Mouse (Mus musculus): ENCODE measurements around the gene Clps. TPM values are rescaled to one million over a fixed set of nuclear protein-coding genes. Genes with fewer than 3 reads are reported as not detected.
A peak's percentile ranks its signal among the peaks of the same experiment; 100 is the strongest.

Clps gene
- polyA plus RNA-seq, 1 experiment from 2014 or later, result not detected

DNA sequence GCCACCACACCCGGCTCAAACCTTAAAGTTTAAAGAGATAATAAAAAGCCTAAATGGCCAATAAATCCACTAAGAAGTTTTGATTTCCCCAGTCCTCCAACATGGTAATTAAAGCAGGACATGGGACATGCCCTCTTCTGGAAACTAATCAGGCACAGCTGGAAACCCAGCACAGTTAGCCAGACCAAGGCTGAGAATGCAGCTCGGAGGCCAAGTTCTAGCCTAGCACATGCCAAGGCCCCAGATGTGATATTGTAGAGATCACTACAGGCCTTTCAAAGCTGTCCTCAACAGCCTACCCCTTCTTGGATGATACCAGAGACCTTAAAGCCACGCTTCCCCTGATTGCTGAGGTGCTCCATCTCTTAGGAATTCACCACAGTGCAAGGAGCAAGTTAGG, 25.9 kb upstream of the Clps start:
- Histone ChIP-seq H3K4me2 (ENCODE audit: low read depth, severe bottlenecking) (no peak overlapping the region), H3K4me1 (ENCODE audit: control insufficient read depth, insufficient read depth, low read length) (no peaks in the 10 kb centered on the region), H3K4me3 (ENCODE audit: low read depth, low read length) (no peak overlapping the region), H3K27me3 (ENCODE audit: control insufficient read depth, insufficient read depth, low read length) (no peaks in the 10 kb centered on the region), H3K36me3 (ENCODE audit: control insufficient read depth, insufficient read depth, low read length) (peaks cover 10% of the 10 kb centered on the region), H3K9me3 (ENCODE audit: control insufficient read depth, low read length) (no peaks in the 10 kb centered on the region), H3K27ac (replicated peaks; ENCODE audit: low read depth, low read length) (no peak overlapping the region), H3K9ac (ENCODE audit: low read length) (no peak overlapping the region)
- no peak for ATAC-seq (ENCODE audit: insufficient number of reproducible peaks, low FRiP score, low TSS enrichment, low read depth)
- no peak for DNase-seq (ENCODE audit: low spot score)
- 56% methylated on average over 3 of the region's 3 CpGs for WGBS

DNA sequence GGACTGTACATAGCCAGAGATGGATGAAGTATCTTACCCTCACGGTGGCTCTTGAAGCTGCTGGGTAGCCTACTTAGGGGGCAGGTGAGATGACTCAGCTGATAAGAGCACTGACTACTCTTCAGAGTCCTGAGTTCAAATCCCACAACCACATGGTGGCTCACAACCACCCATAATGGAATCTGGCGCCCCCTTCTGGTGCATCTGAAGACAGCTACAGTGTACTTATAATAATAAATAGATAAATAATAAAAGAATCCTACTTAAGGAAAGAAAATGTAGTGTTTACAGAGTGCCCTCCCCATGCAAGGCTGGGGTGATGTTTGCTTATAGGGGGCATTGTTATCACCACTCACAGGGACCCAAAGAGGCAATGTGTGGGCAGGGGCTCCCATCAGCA, 20.5 kb upstream of the Clps start:
- WGBS, result 60% methylated on average over 2 of the region's 2 CpGs
- ATAC-seq (ENCODE audit: insufficient number of reproducible peaks, low FRiP score, low TSS enrichment, low read depth) (no peak), DNase-seq (ENCODE audit: low spot score) (no peak)
- H3K9me3 ChIP-seq (ENCODE audit: control insufficient read depth, low read length), result no peaks in the 10 kb centered on the region
- no peaks in the 10 kb centered on the region for H3K4me1 ChIP-seq (ENCODE audit: control insufficient read depth, insufficient read depth, low read length)
- no peaks in the 10 kb centered on the region for H3K27me3 ChIP-seq (ENCODE audit: control insufficient read depth, insufficient read depth, low read length)
- no peak overlapping the region for H3K4me2 ChIP-seq (ENCODE audit: low read depth, severe bottlenecking)
- H3K36me3 ChIP-seq (ENCODE audit: control insufficient read depth, insufficient read depth, low read length), result no peaks in the 10 kb centered on the region
- no peak overlapping the region for H3K27ac ChIP-seq (replicated peaks; ENCODE audit: low read depth, low read length)
- no peak overlapping the region for H3K9ac ChIP-seq (ENCODE audit: low read length)
- H3K4me3 ChIP-seq (ENCODE audit: low read depth, low read length), result no peak overlapping the region

DNA sequence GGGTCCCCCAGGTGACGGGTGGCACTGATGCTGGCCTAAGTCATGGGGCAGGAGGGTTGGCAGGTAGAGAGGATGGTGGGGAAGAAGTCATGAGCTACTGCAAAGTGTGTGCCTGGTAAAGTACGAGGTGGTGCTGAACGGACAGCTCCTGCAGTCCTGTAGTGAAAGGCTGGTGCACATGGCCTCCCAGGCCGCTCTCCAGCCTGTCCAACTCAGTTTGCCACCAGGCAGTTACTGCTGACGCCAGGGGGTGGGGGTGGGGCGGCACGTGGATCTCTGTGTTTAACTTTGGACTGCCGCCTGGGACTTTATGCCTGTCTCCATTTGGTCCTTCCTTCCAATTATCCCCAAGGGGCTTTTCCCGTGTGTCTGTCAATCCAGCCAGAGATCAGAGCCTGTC, 19.8 kb upstream of the Clps start:
- H3K36me3 ChIP-seq (ENCODE audit: control insufficient read depth, insufficient read depth, low read length), result no peaks in the 10 kb centered on the region
- no peaks in the 10 kb centered on the region for H3K27me3 ChIP-seq (ENCODE audit: control insufficient read depth, insufficient read depth, low read length)
- H3K4me2 ChIP-seq (ENCODE audit: low read depth, severe bottlenecking), result no peak overlapping the region
- no peak for ATAC-seq (ENCODE audit: insufficient number of reproducible peaks, low FRiP score, low TSS enrichment, low read depth)
- DNase-seq (ENCODE audit: low spot score), result peak; percentile 93
- H3K9me3 ChIP-seq (ENCODE audit: control insufficient read depth, low read length), result no peaks in the 10 kb centered on the region
- H3K4me1 ChIP-seq (ENCODE audit: control insufficient read depth, insufficient read depth, low read length), result 0 out of 2 replicates have a peak, but pooled peaks cover 3% of the 10 kb centered on the region
- H3K9ac ChIP-seq (ENCODE audit: low read length), result no peak overlapping the region
- WGBS, result 2% methylated on average over 9 of the region's 9 CpGs
- no peak overlapping the region for H3K27ac ChIP-seq (replicated peaks; ENCODE audit: low read depth, low read length)
- H3K4me3 ChIP-seq (ENCODE audit: low read depth, low read length), result no peak overlapping the region

DNA sequence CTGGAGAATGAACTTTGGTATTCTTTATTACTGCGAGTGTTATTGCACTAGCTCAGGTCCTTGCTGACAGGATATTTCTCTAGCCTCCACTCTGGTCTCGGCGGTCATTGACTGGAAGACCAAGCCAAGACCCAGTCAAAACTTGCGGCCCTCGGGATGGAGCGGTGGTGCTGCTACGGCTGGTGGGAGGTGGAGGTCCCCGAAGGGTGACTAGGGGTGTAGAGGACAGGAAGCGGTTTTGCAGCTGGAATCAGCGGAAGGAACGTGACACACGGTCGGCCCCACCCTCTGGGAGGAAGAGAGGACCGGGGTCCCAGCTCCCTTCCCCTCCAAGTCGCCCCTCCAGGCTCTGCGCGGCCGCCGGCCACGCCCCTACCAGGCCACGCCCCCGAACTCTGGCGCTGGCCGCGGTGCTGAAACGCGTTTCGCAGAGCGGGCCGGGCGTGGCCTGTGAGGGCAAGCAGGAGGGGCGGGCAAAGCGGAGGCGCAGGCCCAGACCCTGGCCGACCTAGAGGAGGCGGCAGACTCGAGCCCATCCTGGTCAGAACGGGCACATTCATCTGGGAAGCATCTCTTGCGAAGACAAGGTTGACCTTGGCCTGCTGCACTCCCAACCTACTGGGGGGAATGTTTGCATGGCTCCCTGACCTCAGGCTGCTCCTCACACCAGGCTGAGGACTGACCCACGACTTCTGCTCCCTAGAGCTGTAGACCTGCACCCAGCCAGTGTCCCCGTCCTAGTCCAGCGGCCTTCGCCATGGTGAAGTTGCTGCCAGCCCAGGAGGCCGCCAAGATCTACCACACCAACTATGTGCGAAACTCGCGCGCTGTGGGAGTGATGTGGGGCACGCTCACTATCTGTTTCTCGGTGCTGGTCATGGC, 14.9 kb upstream of the Clps start, which contains the start of gene Lhfpl5:
Gene Lhfpl5, plus strand, starts transcription at position 398 of the 882 bp plus-strand sequence.
- no peaks in the 10 kb centered on the region for H3K27me3 ChIP-seq (ENCODE audit: control insufficient read depth, insufficient read depth, low read length)
- no peak; the same call in 1 of the 2 replicates for ATAC-seq (ENCODE audit: insufficient number of reproducible peaks, low FRiP score, low TSS enrichment, low read depth)
- 16% methylated on average over 48 of the region's 50 CpGs for WGBS
- H3K4me3 ChIP-seq (ENCODE audit: low read depth, low read length), result 0 out of 2 replicates have a peak within 1 kb of the TSS, but pooled peaks have one; percentile 12
- DNase-seq (ENCODE audit: low spot score), result peak; percentile 87
- H3K9ac ChIP-seq (ENCODE audit: low read length), result no peak within 1 kb of the TSS
- no peak within 1 kb of the TSS for H3K27ac ChIP-seq (replicated peaks; ENCODE audit: low read depth, low read length)
- H3K9me3 ChIP-seq (ENCODE audit: control insufficient read depth, low read length), result no peaks in the 10 kb centered on the region
- 0 out of 2 replicates have a peak, but pooled peaks cover 3% of the 10 kb centered on the region for H3K4me1 ChIP-seq (ENCODE audit: control insufficient read depth, insufficient read depth, low read length)
- no peaks in the 10 kb centered on the region for H3K36me3 ChIP-seq (ENCODE audit: control insufficient read depth, insufficient read depth, low read length)
- peak within 1 kb of the TSS; percentile 41 for H3K4me2 ChIP-seq (ENCODE audit: low read depth, severe bottlenecking)

DNA sequence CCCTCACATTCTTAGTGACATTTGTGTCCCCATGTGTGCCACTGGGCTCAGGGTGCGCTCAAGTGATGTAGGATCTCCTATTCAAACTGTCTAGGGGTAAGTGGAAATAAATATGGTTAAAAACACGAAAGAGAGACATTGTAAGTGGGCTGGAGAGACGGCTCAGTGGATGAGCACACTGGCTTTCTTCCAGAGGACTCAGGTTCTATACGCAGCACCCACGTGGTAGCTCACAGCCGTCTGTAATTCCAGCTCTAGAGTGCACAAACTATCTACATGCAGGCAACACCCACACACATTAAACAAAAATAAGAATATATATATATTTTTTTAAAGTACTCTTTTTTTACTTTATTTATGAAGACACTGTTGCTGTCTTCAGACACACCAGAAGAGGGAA, 12.4 kb upstream of the Clps start:
- no peaks in the 10 kb centered on the region for H3K27me3 ChIP-seq (ENCODE audit: control insufficient read depth, insufficient read depth, low read length)
- no peak overlapping the region for H3K27ac ChIP-seq (replicated peaks; ENCODE audit: low read depth, low read length)
- H3K4me1 ChIP-seq (ENCODE audit: control insufficient read depth, insufficient read depth, low read length), result 0 out of 2 replicates have a peak, but pooled peaks cover 3% of the 10 kb centered on the region
- H3K9ac ChIP-seq (ENCODE audit: low read length), result no peak overlapping the region
- no peaks in the 10 kb centered on the region for H3K9me3 ChIP-seq (ENCODE audit: control insufficient read depth, low read length)
- DNase-seq (ENCODE audit: low spot score) (no peak), ATAC-seq (ENCODE audit: insufficient number of reproducible peaks, low FRiP score, low TSS enrichment, low read depth) (no peak)
- no peak overlapping the region for H3K4me3 ChIP-seq (ENCODE audit: low read depth, low read length)
- 85% methylated on average over 6 of the region's 6 CpGs for WGBS
- no peaks in the 10 kb centered on the region for H3K36me3 ChIP-seq (ENCODE audit: control insufficient read depth, insufficient read depth, low read length)
- H3K4me2 ChIP-seq (ENCODE audit: low read depth, severe bottlenecking), result no peak overlapping the region

DNA sequence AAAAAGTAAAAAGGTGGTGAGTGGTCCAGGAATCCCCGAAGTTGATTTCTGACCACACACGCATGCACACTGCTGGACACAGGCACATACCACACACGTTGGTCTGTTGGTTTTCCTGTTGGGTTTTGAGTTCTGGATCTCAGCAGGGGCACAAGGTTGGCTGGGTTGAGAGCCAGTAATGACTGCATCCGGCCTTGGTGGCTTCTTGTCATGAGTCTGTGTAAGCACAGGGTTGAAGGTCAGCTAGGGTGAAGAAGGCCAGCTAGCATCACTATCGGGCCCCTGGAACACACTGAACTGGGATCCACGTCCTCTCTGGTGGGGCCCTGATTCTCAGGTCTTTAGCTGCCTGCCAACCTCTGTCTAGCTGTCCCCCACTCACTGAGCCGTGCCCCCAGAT, 12.0 kb upstream of the Clps start:
- Histone ChIP-seq H3K36me3 (ENCODE audit: control insufficient read depth, insufficient read depth, low read length) (no peaks in the 10 kb centered on the region), H3K27ac (replicated peaks; ENCODE audit: low read depth, low read length) (no peak overlapping the region), H3K4me3 (ENCODE audit: low read depth, low read length) (no peak overlapping the region), H3K4me2 (ENCODE audit: low read depth, severe bottlenecking) (no peak overlapping the region), H3K4me1 (ENCODE audit: control insufficient read depth, insufficient read depth, low read length) (0 out of 2 replicates have a peak, but pooled peaks cover 3% of the 10 kb centered on the region), H3K9me3 (ENCODE audit: control insufficient read depth, low read length) (no peaks in the 10 kb centered on the region), H3K9ac (ENCODE audit: low read length) (no peak overlapping the region), H3K27me3 (ENCODE audit: control insufficient read depth, insufficient read depth, low read length) (no peaks in the 10 kb centered on the region)
- WGBS, result 80% methylated on average over 7 of the region's 7 CpGs
- ATAC-seq (ENCODE audit: insufficient number of reproducible peaks, low FRiP score, low TSS enrichment, low read depth) (no peak), DNase-seq (ENCODE audit: low spot score) (no peak)

DNA sequence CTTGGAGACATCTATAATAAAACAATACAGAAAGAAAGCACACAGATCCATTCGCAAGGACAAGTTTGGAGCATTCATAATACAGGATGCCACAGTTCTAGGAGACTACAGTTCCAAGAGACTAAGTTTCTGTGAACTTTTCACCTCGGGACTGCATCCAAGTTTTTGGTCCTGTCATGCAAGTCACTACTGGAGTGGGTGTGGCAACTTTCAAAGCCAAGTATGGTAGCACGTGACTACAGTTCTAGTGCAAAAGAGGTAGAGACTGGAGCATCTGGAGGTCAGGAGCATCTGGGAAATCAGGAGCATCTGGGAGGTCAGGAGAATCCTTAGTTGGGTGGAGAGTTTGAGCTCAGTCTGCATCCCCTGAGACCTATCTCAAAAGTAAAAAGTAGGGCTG, 11.3 kb upstream of the Clps start:
- H3K27ac ChIP-seq (replicated peaks; ENCODE audit: low read depth, low read length), result no peak overlapping the region
- no peak overlapping the region for H3K9ac ChIP-seq (ENCODE audit: low read length)
- no peaks in the 10 kb centered on the region for H3K36me3 ChIP-seq (ENCODE audit: control insufficient read depth, insufficient read depth, low read length)
- H3K4me2 ChIP-seq (ENCODE audit: low read depth, severe bottlenecking), result no peak overlapping the region
- H3K27me3 ChIP-seq (ENCODE audit: control insufficient read depth, insufficient read depth, low read length), result no peaks in the 10 kb centered on the region
- ATAC-seq (ENCODE audit: insufficient number of reproducible peaks, low FRiP score, low TSS enrichment, low read depth) (no peak), DNase-seq (ENCODE audit: low spot score) (no peak)
- H3K4me3 ChIP-seq (ENCODE audit: low read depth, low read length), result no peak overlapping the region
- WGBS, result 77% methylated on average over 3 of the region's 3 CpGs
- 0 out of 2 replicates have a peak, but pooled peaks cover 3% of the 10 kb centered on the region for H3K4me1 ChIP-seq (ENCODE audit: control insufficient read depth, insufficient read depth, low read length)
- no peaks in the 10 kb centered on the region for H3K9me3 ChIP-seq (ENCODE audit: control insufficient read depth, low read length)

DNA sequence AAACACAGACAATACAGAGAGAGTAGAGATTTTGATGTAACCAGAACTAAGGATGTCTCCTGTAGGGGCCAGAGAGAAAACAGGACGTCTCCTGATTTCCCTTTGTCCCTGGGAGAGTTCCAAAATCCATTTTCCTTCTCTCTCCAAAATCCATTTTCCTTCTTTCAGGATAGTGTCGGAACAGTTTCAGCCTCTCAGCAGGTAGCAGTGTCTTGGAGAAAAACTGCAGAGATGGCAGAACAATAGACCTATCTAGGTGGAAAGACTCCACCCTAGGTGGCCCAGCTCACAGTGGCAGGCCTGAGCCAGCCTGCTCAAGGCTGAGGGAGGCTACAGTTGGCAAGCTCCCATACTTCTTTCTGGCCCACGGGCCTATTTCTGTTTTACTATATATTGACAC, 7.0 kb upstream of the Clps start:
- no peak overlapping the region for H3K4me2 ChIP-seq (ENCODE audit: low read depth, severe bottlenecking)
- ATAC-seq (ENCODE audit: insufficient number of reproducible peaks, low FRiP score, low TSS enrichment, low read depth) (no peak), DNase-seq (ENCODE audit: low spot score) (no peak)
- H3K9me3 ChIP-seq (ENCODE audit: control insufficient read depth, low read length), result no peaks in the 10 kb centered on the region
- no peak overlapping the region for H3K4me3 ChIP-seq (ENCODE audit: low read depth, low read length)
- 50% methylated on average over 3 of the region's 3 CpGs for WGBS
- no peak overlapping the region for H3K27ac ChIP-seq (replicated peaks; ENCODE audit: low read depth, low read length)
- no peaks in the 10 kb centered on the region for H3K27me3 ChIP-seq (ENCODE audit: control insufficient read depth, insufficient read depth, low read length)
- H3K36me3 ChIP-seq (ENCODE audit: control insufficient read depth, insufficient read depth, low read length), result no peaks in the 10 kb centered on the region
- H3K4me1 ChIP-seq (ENCODE audit: control insufficient read depth, insufficient read depth, low read length), result no peaks in the 10 kb centered on the region
- H3K9ac ChIP-seq (ENCODE audit: low read length), result no peak overlapping the region
